Mouse (Mus musculus) heart, embryonic 16.5 days (tissue): Measurements from ENCODE around the gene Kynu. TPM values are rescaled to one million over a fixed set of nuclear protein-coding genes. Genes with fewer than 3 reads are reported as not detected.

ENCODE experiments used
- ATAC-seq: fragments of 200-750 bp; cut with Nextera tagmentation; replicated peaks from 2 replicates; pipeline ENCODE4 v1.8.0; 2017; ENCODE audit warnings: moderate number of reproducible peaks; ENCODE audit not compliant: insufficient read depth, low FRiP score; ENCODE audit errors: extremely low read depth
- H3K27ac ChIP-seq: fragments of 300-500 bp; sonication (generic); 2 replicates; pipeline ENCODE4 v1.5.1; 2014; ENCODE audit warnings: mild to moderate bottlenecking, low read length, control low read depth, moderate library complexity
- H3K27me3 ChIP-seq: fragments of 300-500 bp; sonication (generic); 2 replicates; pipeline ENCODE4 v1.6.1; 2014; ENCODE audit warnings: low read length, mixed read lengths; ENCODE audit not compliant: control insufficient read depth, insufficient read depth
- H3K36me3 ChIP-seq: fragments of 300-500 bp; sonication (generic); 2 replicates; pipeline ENCODE4 v1.6.1; 2014; ENCODE audit not compliant: control insufficient read depth, insufficient read depth
- H3K4me1 ChIP-seq: fragments of 300-500 bp; sonication (generic); 2 replicates; pipeline ENCODE4 v1.6.1; 2014; ENCODE audit warnings: low read length, mixed read lengths; ENCODE audit not compliant: control insufficient read depth, insufficient read depth
- H3K4me2 ChIP-seq: fragments of 300-500 bp; sonication (generic); 2 replicates; pipeline ENCODE4 v1.6.1; 2014; ENCODE audit warnings: low read depth, mild to moderate bottlenecking, control low read depth, low read length
- H3K4me3 ChIP-seq: fragments of 300-500 bp; sonication (generic); 2 replicates; pipeline ENCODE4 v1.5.1; 2014; ENCODE audit warnings: mild to moderate bottlenecking, control low read depth, low read length
- H3K9ac ChIP-seq: fragments of 300-500 bp; sonication (generic); 2 replicates; pipeline ENCODE4 v1.6.1; 2014; ENCODE audit warnings: low read length, control low read depth
- H3K9me3 ChIP-seq: fragments of 300-500 bp; sonication (generic); replicated peaks from 2 replicates; pipeline ENCODE4 v1.6.1; 2016; ENCODE audit warnings: low read length; ENCODE audit not compliant: control insufficient read depth
- WGBS: fragments of 180-500 bp; shearing (Covaris S2); extraction: QIAGEN DNeasy Blood & Tissue Kit; methylation state at CpG from one replicate; pipeline ENCODE4 v1.1.7; 2014; 5-methylcytosine and 5-hydroxymethylcytosine counted together
- polyA plus RNA-seq: library from polyadenylated mRNA; unstranded; fragments of >200 nt; fragmentation: Nextera tagmentation; extraction: Ambion mirVana; gene quantifications from 2 replicates; pipeline ENCODE4 v1.2.1, GENCODE M21; 2015

The Kynu gene
- polyA plus RNA-seq, 1 experiment from 2014 or later: 0.28 TPM

GRCm38 (mm10) chr2:43613571-43613970, 58.4 kb downstream of the Kynu start:
- H3K9me3 ChIP-seq: no peaks in the 10 kb centered on the region
- no peak for ATAC-seq
- no peak overlapping the region for H3K27ac ChIP-seq
- H3K27me3 ChIP-seq: no peaks in the 10 kb centered on the region
- H3K4me2 ChIP-seq: no peak overlapping the region
- H3K4me3 ChIP-seq: no peak overlapping the region
- H3K9ac ChIP-seq: no peak overlapping the region
- WGBS: 5% methylated on average over 6 of the region's 6 CpGs
- H3K36me3 ChIP-seq: no peaks in the 10 kb centered on the region
- no peaks in the 10 kb centered on the region for H3K4me1 ChIP-seq

- no peak for ATAC-seq
- Histone ChIP-seq H3K4me1 (no peaks in the 10 kb centered on the region), H3K9ac (no peak overlapping the region), H3K27ac (no peak overlapping the region), H3K27me3 (no peaks in the 10 kb centered on the region), H3K4me2 (no peak overlapping the region), H3K4me3 (no peak overlapping the region), H3K36me3 (no peaks in the 10 kb centered on the region), H3K9me3 (no peaks in the 10 kb centered on the region)
Observed at GRCm38 (mm10) chr2:43621140-43621539, 66.0 kb downstream of the Kynu start.

- Histone ChIP-seq H3K9me3 (no peaks in the 10 kb centered on the region), H3K27ac (no peak overlapping the region), H3K27me3 (no peaks in the 10 kb centered on the region), H3K4me3 (no peak overlapping the region), H3K4me2 (no peak overlapping the region), H3K4me1 (no peaks in the 10 kb centered on the region), H3K36me3 (no peaks in the 10 kb centered on the region), H3K9ac (no peak overlapping the region)
- no peak for ATAC-seq
- 0% methylated on average over 1 of the region's 1 CpGs for WGBS
Observed at GRCm38 (mm10) chr2:43622844-43623243, 67.7 kb downstream of the Kynu start.

- Histone ChIP-seq H3K4me3 (no peak overlapping the region), H3K4me2 (no peak overlapping the region), H3K9me3 (no peaks in the 10 kb centered on the region), H3K27me3 (no peaks in the 10 kb centered on the region), H3K4me1 (no peaks in the 10 kb centered on the region), H3K9ac (no peak overlapping the region), H3K36me3 (no peaks in the 10 kb centered on the region), H3K27ac (no peak overlapping the region)
- ATAC-seq: no peak
Observed at GRCm38 (mm10) chr2:43631786-43632185, 76.7 kb downstream of the Kynu start.

- H3K9ac ChIP-seq: no peak overlapping the region
- H3K9me3 ChIP-seq: no peaks in the 10 kb centered on the region
- H3K4me3 ChIP-seq: no peak overlapping the region
- no peaks in the 10 kb centered on the region for H3K4me1 ChIP-seq
- no peaks in the 10 kb centered on the region for H3K27me3 ChIP-seq
- ATAC-seq: no peak
- no peaks in the 10 kb centered on the region for H3K36me3 ChIP-seq
- no peak overlapping the region for H3K27ac ChIP-seq
- no peak overlapping the region for H3K4me2 ChIP-seq
Observed at GRCm38 (mm10) chr2:43636498-43636897, 81.4 kb downstream of the Kynu start.

- no peaks in the 10 kb centered on the region for H3K4me1 ChIP-seq
- no peak overlapping the region for H3K4me2 ChIP-seq
- ATAC-seq: no peak
- H3K36me3 ChIP-seq: no peaks in the 10 kb centered on the region
- H3K9me3 ChIP-seq: no peaks in the 10 kb centered on the region
- no peak overlapping the region for H3K9ac ChIP-seq
- no peak overlapping the region for H3K27ac ChIP-seq
- 64% methylated on average over 2 of the region's 2 CpGs for WGBS
- no peak overlapping the region for H3K4me3 ChIP-seq
- H3K27me3 ChIP-seq: no peaks in the 10 kb centered on the region
Observed at GRCm38 (mm10) chr2:43646962-43647361, 91.8 kb downstream of the Kynu start.

GRCm38 (mm10) chr2:43669588-43669987, 114.5 kb downstream of the Kynu start:
- no peak overlapping the region for H3K27ac ChIP-seq
- H3K4me1 ChIP-seq: no peaks in the 10 kb centered on the region
- no peak overlapping the region for H3K9ac ChIP-seq
- no peaks in the 10 kb centered on the region for H3K36me3 ChIP-seq
- no peak for ATAC-seq
- no peak overlapping the region for H3K4me2 ChIP-seq
- no peaks in the 10 kb centered on the region for H3K27me3 ChIP-seq
- H3K9me3 ChIP-seq: no peaks in the 10 kb centered on the region
- no peak overlapping the region for H3K4me3 ChIP-seq

- Histone ChIP-seq H3K27ac (no peak overlapping the region), H3K4me2 (no peak overlapping the region), H3K4me3 (no peak overlapping the region), H3K9ac (no peak overlapping the region), H3K4me1 (no peaks in the 10 kb centered on the region), H3K9me3 (no peaks in the 10 kb centered on the region), H3K27me3 (no peaks in the 10 kb centered on the region), H3K36me3 (no peaks in the 10 kb centered on the region)
- ATAC-seq: no peak
- 2% methylated on average over 6 of the region's 6 CpGs for WGBS
Observed at GRCm38 (mm10) chr2:43673619-43674018, 118.5 kb downstream of the Kynu start.

GRCm38 (mm10) chr2:43674098-43674497, 119.0 kb downstream of the Kynu start:
- Histone ChIP-seq H3K4me2 (no peak overlapping the region), H3K9ac (no peak overlapping the region), H3K36me3 (no peaks in the 10 kb centered on the region), H3K27me3 (no peaks in the 10 kb centered on the region), H3K27ac (no peak overlapping the region), H3K9me3 (no peaks in the 10 kb centered on the region), H3K4me3 (no peak overlapping the region), H3K4me1 (no peaks in the 10 kb centered on the region)
- WGBS: 49% methylated on average over 3 of the region's 3 CpGs
- ATAC-seq: no peak

GRCm38 (mm10) chr2:43675277-43675676, 120.1 kb downstream of the Kynu start:
- no peak overlapping the region for H3K27ac ChIP-seq
- 59% methylated on average over 4 of the region's 4 CpGs for WGBS
- no peak for ATAC-seq
- no peak overlapping the region for H3K9ac ChIP-seq
- no peaks in the 10 kb centered on the region for H3K27me3 ChIP-seq
- no peak overlapping the region for H3K4me3 ChIP-seq
- H3K36me3 ChIP-seq: no peaks in the 10 kb centered on the region
- H3K9me3 ChIP-seq: no peaks in the 10 kb centered on the region
- no peaks in the 10 kb centered on the region for H3K4me1 ChIP-seq
- H3K4me2 ChIP-seq: no peak overlapping the region
